Mouse (Mus musculus) ES-Bruce4 (cell line): ENCODE results near the gene Serpinb13. TPM values are rescaled to one million over a fixed set of nuclear protein-coding genes. Genes with fewer than 3 reads are reported as not detected.

Experiments used
- H3K27ac ChIP-seq: 2 replicates; pipeline ENCODE4 v1.5.1; 2012; ENCODE audit warnings: low read length, inconsistent platforms; ENCODE audit not compliant: insufficient read depth
- H3K27me3 ChIP-seq: 2 replicates; pipeline ENCODE4 v1.6.1; 2012; ENCODE audit warnings: mild to moderate bottlenecking, low read length, inconsistent platforms; ENCODE audit not compliant: control insufficient read depth, poor library complexity, insufficient read depth, severe bottlenecking
- H3K36me3 ChIP-seq: 2 replicates; pipeline ENCODE4 v1.6.1; 2012; ENCODE audit warnings: inconsistent platforms, mild to moderate bottlenecking, low read length, moderate library complexity; ENCODE audit not compliant: control insufficient read depth, poor library complexity, insufficient read depth, severe bottlenecking
- H3K4me1 ChIP-seq: one replicate; pipeline ENCODE4 v1.8.1; 2011; ENCODE audit warnings: low read length; ENCODE audit not compliant: control insufficient read depth, insufficient read depth
- H3K4me3 ChIP-seq: 2 replicates; pipeline ENCODE4 v1.5.1; 2011; ENCODE audit warnings: low read depth, mild to moderate bottlenecking, low read length
- H3K9ac ChIP-seq: 2 replicates; pipeline ENCODE4 v1.6.1; 2012; ENCODE audit warnings: low read depth, mild to moderate bottlenecking, inconsistent platforms; ENCODE audit not compliant: poor library complexity, severe bottlenecking
- H3K9me3 ChIP-seq: replicated peaks from 2 replicates; pipeline ENCODE4 v1.6.1; 2012; ENCODE audit warnings: mild to moderate bottlenecking, low read length, inconsistent platforms; ENCODE audit not compliant: control insufficient read depth, poor library complexity, insufficient read depth, severe bottlenecking
- CTCF ChIP-seq: IDR thresholded peaks from one replicate; pipeline ENCODE4 v1.8.1; 2011; ENCODE audit warnings: low read depth, low read length
- EP300 ChIP-seq: IDR thresholded peaks from 2 replicates; pipeline ENCODE4 v1.6.1; 2011; ENCODE audit warnings: low read depth, low read length; ENCODE audit not compliant: insufficient read depth
- POLR2A ChIP-seq: IDR thresholded peaks from one replicate; pipeline ENCODE4 v1.8.1; 2011; ENCODE audit warnings: low read length; ENCODE audit not compliant: insufficient read depth
- polyA plus RNA-seq: library from polyadenylated mRNA; stranded (reverse); fragments of >200 nt; gene quantifications from 2 replicates; pipeline ENCODE4 v1.2.4, GENCODE M21; 2011; ENCODE audit warnings: low read depth; ENCODE audit not compliant: missing spikeins, insufficient read depth, insufficient read length

The Serpinb13 gene
- polyA plus RNA-seq = not detected in 2 replicates

DNA sequence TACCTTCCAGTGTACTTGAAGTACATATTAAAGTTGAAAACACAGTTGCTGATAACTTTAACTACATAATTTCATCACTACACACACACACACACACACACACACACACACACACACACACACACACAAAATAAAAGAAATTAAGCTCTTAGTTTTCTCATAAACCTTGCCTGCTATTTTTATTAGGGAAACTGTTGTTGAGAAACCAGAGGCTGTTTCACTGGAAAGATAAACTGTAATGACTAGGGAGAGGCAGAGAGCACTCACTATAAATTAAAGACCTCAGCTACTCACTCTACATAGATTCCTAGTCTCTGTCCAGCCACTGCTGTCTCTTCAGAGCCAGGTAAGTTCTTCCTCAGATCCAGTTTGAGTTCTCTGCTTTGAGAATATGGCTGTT, at the start of gene Serpinb13:
Gene Serpinb13 (plus strand): TSS at position 301 of the 400 bp plus-strand sequence.
- H3K4me1 ChIP-seq = no peaks in the 10 kb centered on the region
- TF ChIP-seq POLR2A (no peak), CTCF (no peak), EP300 (no peak)

DNA sequence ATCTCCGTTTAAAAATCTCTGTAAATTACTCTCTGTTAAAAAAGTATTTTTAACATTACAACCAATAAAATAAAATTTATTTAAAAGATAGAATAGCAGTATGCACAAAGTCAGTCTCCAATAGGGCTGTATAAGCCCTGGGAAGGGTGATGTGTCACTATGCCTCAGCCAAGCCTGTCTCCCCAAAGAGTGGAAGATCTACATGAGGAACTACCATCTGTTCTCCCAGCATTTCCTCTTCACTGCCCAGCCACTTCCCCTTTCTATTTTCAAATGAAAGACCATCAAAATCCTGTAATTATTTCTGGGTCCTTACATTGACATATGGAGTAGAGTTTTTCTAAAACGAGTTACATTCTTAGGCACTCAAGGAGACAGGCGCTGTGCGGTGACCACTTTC, 48.8 kb upstream of the Serpinb13 start:
- H3K4me1 ChIP-seq = no peaks in the 10 kb centered on the region

More for the DNA sequence above, at the start of gene Serpinb13:
- Histone ChIP-seq H3K27me3 (no peaks in the 10 kb centered on the region), H3K36me3 (no peaks in the 10 kb centered on the region), H3K27ac (no peak within 1 kb of the TSS), H3K9ac (no peak within 1 kb of the TSS), H3K9me3 (no peaks in the 10 kb centered on the region), H3K4me3 (no peak within 1 kb of the TSS)

DNA sequence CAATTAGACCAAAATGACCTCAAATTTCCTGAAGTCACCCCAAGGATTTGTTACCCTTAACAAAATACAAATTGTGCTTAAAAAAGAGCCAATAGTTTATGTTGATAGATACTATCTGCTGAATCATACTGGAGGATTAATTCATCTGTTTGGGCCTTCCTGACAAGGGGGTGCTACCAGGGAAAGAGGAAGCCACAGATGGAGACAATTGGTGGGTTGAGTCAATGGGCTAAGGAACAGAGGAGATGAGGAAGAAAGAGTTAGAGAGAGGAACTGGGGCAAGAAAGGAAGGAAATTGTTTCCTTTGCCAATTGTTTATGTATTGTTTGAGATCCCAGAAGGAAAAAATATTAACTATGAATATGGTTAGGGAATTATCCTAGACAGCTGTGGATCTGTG, 47.1 kb upstream of the Serpinb13 start:
- Histone ChIP-seq H3K36me3 (no peaks in the 10 kb centered on the region), H3K27me3 (no peaks in the 10 kb centered on the region; the same call in 1 of the 2 replicates), H3K9me3 (no peaks in the 10 kb centered on the region), H3K4me3 (no peak overlapping the region), H3K9ac (no peak overlapping the region), H3K4me1 (no peaks in the 10 kb centered on the region), H3K27ac (no peak overlapping the region)
- TF ChIP-seq EP300 (no peak), POLR2A (no peak), CTCF (no peak)

More for the DNA sequence above, 48.8 kb upstream of the Serpinb13 start:
- H3K9me3 ChIP-seq = no peaks in the 10 kb centered on the region
- no peak overlapping the region for H3K4me3 ChIP-seq
- H3K9ac ChIP-seq = no peak overlapping the region
- no peaks in the 10 kb centered on the region; the same call in 1 of the 2 replicates for H3K27me3 ChIP-seq
- H3K36me3 ChIP-seq = no peaks in the 10 kb centered on the region
- no peak for TF ChIP-seq CTCF
- H3K27ac ChIP-seq = no peak overlapping the region

DNA sequence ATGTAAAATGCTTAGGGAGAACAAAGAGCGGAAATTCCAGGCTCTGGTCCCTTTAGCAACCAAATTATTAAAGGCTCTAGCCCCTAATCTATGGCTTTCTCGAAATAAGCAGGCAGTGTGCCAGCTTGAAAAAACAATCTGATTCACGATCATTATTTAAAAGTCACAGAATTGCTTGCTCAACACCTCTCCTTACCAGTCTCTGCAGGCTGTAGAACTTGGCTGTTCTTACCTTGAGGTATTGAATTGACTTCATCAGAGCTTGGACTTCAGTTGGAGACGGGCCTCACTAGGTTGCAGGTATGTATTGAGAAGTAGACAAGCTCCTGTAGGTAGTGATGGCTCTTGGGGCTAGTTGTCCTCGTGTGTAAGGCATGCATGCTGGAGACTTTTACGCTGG, 46.5 kb upstream of the Serpinb13 start, which contains the start of gene Serpinb12:
Gene Serpinb12 (plus strand): TSS at position 185 of the 400 bp plus-strand sequence.
- TF ChIP-seq CTCF (no peak), POLR2A (no peak), EP300 (no peak)
- H3K27ac ChIP-seq = no peak within 1 kb of the TSS

DNA sequence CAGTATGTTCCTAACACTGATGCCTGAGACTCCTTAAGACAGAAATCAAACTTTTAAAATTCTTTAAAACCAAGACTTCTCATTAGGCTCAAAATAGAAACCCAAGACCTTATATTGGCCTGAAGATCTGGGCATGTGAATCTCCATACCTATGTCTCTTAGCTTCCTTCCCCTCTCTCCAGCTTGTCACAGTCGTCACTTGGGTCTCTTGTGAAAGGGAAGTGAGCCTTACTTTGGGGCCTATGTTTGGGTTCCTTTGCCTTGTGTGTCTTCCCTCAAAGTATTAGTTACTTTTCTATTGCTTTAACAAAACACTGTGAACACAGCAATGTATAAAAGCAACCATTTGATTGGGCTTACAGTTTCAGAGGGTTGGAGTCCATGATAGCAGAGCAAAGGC, 33.6 kb upstream of the Serpinb13 start:
- no peak overlapping the region for H3K27ac ChIP-seq
- H3K9ac ChIP-seq = no peak overlapping the region
- TF ChIP-seq EP300 = no peak
- no peak for TF ChIP-seq POLR2A
- TF ChIP-seq CTCF = no peak
- no peaks in the 10 kb centered on the region for H3K4me1 ChIP-seq
- no peak overlapping the region for H3K4me3 ChIP-seq
- H3K36me3 ChIP-seq = no peaks in the 10 kb centered on the region
- H3K27me3 ChIP-seq = no peaks in the 10 kb centered on the region
- H3K9me3 ChIP-seq = no peaks in the 10 kb centered on the region

More for the DNA sequence above, 46.5 kb upstream of the Serpinb13 start, which contains the start of gene Serpinb12:
- Histone ChIP-seq H3K9ac (no peak within 1 kb of the TSS), H3K9me3 (no peaks in the 10 kb centered on the region), H3K27me3 (no peaks in the 10 kb centered on the region; the same call in 1 of the 2 replicates), H3K4me3 (no peak within 1 kb of the TSS), H3K4me1 (no peaks in the 10 kb centered on the region), H3K36me3 (no peaks in the 10 kb centered on the region)

DNA sequence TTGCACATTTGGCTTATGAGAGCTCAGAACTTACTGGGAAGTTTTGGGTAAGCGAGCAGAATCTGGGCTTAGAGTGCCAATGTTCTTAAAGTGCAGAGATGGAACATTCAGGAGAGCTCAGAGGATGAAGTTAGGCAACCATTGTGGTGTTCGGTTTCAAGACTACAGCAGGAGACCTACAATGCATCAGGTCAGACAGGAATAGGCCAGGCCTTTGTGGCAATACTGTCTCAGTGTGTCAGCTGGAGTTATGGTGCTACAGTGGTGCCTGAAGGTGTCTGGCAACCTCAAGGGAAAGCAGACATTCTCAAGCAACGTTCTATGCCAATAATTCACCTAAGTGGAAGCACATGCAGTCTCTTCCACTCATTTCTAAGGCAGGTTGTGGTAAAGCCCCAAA, 20.8 kb upstream of the Serpinb13 start:
- no peaks in the 10 kb centered on the region for H3K4me1 ChIP-seq
- TF ChIP-seq POLR2A (no peak), EP300 (no peak), CTCF (no peak)
- H3K9ac ChIP-seq = no peak overlapping the region
- H3K4me3 ChIP-seq = no peak overlapping the region
- H3K9me3 ChIP-seq = no peaks in the 10 kb centered on the region
- H3K27ac ChIP-seq = no peak overlapping the region
- H3K27me3 ChIP-seq = no peaks in the 10 kb centered on the region
- H3K36me3 ChIP-seq = no peaks in the 10 kb centered on the region
